Mouse (Mus musculus) natural killer cell, adult 2 months (primary cell): ENCODE data around the gene Gm4307.
"Not testable (repeated sequence)": the region's sequence is repeated elsewhere in the genome, so short reads cannot be mapped to it uniquely, and the experiment has no call there.

ENCODE experiments used
- DNase-seq, 2 experiments: peaks; one replicate each; pipeline ENCODE4 v3.0.0; 2022; ENCODE audit warnings: low spot score in 2 of 2

The Gm4307 gene

GRCm38 (mm10) chr10:100361038-100361437 is at the start of gene Gm4307:
Gene Gm4307, plus strand, starts transcription at chr10:100361338.
- not testable (repeated sequence) for DNase-seq

GRCm38 (mm10) chr10:100335376-100335775 is 25.8 kb upstream of the Gm4307 start, which contains the start of gene Gm4301:
Gene Gm4301, plus strand, starts transcription at chr10:100335676.
- not testable (repeated sequence) for DNase-seq

- not testable (repeated sequence) for DNase-seq
These were observed 20.6 kb upstream of the Gm4307 start, which contains the start of gene Gm4302 for GRCm38 (mm10) chr10:100340536-100340935. Gene Gm4302, plus strand, starts transcription at chr10:100340836.

GRCm38 (mm10) chr10:100345672-100346071 is 15.5 kb upstream of the Gm4307 start, which contains the start of gene Gm4303:
Gene Gm4303, plus strand, starts transcription at chr10:100345972.
- not testable (repeated sequence) for DNase-seq

GRCm38 (mm10) chr10:100350793-100351192 is 10.3 kb upstream of the Gm4307 start, which contains the start of gene Gm4305:
Gene Gm4305, plus strand, starts transcription at chr10:100351093.
- not testable (repeated sequence) for DNase-seq

GRCm38 (mm10) chr10:100356841-100357240 is 4.3 kb upstream of the Gm4307 start:
- peak in 1 of 2 experiments; percentile 0 for DNase-seq

GRCm38 (mm10) chr10:100382460-100382859 is 21.3 kb downstream of the Gm4307 start, which contains the start of gene Gm4312:
Gene Gm4312, minus strand, starts transcription at chr10:100382560.
- DNase-seq = not testable (repeated sequence)

GRCm38 (mm10) chr10:100402301-100402700 is 41.2 kb downstream of the Gm4307 start:
- not testable (repeated sequence) for DNase-seq
